Mouse (Mus musculus) CD4-positive, CD25-positive, alpha-beta regulatory T cell, adult 4 months (primary cell): ENCODE measurements around the gene Arap1. TPM values are rescaled to one million over a fixed set of nuclear protein-coding genes. Genes with fewer than 3 reads are reported as not detected.

ENCODE experiments used
- ATAC-seq: one replicate; pipeline ENCODE4 v1.8.0; 2017
- polyA plus RNA-seq, 2 experiments: library from polyadenylated mRNA; unstranded; fragments of 100-300 nt; shearing (Covaris generic); gene quantifications; one replicate each; pipeline ENCODE4 v1.2.1; 2017

Gene Arap1
- polyA plus RNA-seq: 10 to 100 TPM; 35.9 to 67.2 TPM

DNA sequence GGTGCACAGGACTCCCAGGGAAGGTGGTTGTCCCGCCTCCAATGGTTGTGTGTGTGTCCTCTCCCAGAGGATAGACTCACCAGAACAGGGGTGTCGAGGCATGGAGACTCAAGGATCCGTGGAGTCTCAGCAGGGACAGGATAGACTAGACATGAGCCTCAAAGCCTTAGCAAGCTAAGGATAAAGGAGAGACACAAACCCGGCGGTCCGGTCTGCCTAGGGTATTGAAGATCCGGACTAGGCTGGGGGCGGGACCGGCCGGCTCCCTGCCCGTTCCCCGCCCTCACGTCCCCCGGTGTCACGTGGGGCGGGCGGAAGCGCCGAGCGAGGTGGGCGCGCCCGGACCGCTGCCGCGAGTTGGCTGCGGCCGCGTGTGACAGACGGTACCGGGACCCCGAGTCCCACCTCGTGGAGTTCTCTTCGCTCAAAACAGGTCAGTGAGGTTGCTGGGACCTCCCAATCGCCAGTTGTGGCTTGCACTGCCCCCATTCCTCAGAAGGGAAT is at the start of gene Arap1:
Gene Arap1 (plus strand): TSS at position 301 of the 504 bp plus-strand sequence.
- peak; percentile 93 for ATAC-seq

DNA sequence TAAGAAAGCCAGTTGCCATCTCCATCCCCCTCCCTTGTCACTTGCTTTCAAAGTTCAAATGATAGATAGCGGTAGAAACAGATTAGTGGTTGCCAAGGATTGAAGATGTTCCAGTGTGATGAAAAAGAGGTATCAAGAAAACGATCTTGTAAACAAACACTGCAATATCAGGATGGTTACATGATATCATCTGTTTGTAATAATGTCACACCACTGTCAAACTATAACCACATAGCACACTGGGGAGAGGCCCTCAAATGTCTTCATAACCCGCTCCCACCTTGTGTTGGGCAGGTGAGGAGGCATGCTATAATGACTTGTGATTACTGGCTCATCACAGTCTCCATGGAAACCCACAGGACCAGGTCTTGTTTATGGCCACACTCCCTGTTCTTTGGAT is 49.5 kb upstream of the Arap1 start:
- ATAC-seq: no peak

DNA sequence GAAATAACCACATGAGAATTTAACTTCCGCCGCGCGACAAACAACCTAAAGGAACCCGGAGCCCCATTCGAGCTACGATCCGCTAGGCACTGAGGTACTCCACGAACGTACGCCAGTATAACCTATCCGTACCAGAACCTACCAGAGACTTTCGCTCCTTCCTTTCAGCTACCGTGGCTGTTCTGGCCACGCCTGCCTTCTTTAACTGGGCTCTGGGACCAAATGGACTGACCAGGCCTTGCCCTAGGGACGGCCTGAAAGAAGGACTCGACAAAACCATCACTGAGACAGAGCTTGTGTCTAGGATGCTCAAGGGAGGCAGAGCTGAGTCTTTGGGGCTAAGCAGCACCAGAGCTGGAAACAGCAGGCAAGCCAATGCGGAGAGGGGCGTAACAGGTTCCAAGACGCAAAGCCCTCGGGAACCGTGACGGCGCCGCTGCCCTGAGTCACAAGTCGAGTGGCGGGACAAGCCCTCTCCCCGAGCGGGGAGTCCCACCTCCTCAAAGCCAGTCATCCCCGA is 46.4 kb upstream of the Arap1 start:
- peak; percentile 46 for ATAC-seq

DNA sequence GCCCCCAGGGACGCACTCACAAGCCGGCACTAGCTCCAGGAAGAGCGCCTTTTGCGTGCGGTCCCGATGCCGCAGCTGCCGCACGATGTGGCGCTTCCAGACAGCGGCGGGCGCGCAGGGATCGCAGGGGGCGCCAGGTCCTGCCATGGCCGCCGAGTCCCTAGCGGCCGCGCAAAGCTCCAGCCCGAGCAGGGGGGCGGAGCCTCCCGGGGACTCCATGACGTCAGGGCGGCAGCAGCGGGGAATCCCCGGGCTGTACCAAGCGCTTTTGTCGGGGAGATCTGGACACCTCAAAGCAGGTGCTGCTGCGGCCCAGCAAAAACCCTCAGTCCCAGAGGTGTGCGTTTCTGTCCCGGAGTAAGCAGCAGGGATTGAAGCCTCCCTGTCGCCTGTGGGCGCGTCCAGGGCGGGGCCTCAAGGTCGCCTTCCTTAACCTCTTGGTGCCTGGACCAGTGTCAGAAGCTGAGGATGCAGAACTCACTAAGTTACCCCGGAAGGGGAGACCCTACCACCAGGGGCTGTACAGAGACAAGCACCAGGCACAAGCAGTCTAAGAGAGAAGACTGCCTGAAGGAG is 45.9 kb upstream of the Arap1 start, which contains the start of gene Atg16l2:
Gene Atg16l2 (minus strand): TSS at position 371 of the 576 bp plus-strand sequence.
- ATAC-seq: peak; percentile 89

DNA sequence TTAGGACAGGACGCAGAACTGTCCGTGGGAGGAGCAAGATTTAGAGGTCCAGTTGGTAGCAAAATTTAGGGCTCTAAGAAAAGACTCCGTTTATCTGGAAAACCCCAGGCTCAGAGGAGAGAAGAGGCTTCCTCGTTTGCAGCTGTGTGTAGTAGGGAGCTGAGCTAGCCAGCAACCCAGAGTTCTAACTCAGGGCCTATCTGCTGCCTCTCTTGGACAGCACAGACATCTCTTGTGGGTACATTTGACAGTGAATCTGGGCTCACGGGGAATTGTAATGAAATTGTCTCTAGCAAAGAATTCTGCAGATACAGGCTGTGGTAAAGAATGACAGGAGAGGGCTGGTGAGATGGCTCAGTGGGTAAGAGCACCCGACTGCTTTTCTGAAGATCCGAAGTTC is 45.2 kb upstream of the Arap1 start:
- ATAC-seq: no peak

DNA sequence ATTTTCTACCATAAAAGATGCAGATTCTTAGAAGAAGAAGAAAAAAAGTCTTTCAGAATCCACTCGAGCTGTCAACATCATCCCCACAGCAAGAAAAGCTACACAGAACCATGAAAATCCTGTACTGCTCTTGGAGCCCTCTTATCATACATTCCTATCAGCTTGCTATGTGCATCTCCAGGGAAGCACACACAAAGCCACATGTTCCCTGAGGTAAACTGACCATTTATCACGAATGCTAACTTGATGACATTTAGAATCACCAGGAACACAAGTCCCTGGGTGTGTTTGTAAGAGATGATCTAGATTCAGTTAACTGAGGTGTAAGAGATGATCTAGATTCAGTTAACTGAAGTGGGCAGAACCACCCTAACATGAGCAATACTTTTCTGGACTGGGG is 41.0 kb upstream of the Arap1 start:
- no peak for ATAC-seq

DNA sequence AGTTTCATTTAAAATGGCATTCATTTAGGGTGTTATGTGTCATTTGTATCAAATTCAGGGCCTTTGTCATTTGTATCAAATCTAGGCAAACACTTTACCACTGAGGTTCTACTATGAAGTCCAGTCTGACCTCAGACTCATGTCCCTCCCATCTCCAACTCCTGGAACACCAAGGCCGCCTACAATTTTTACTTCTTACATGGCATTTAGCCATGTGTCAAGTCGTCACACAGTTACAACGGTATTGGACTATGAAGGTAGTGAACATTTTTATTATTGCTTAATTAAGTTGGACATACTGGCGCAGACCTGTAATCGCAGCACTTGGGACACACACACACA is 37.9 kb upstream of the Arap1 start:
- no peak for ATAC-seq

DNA sequence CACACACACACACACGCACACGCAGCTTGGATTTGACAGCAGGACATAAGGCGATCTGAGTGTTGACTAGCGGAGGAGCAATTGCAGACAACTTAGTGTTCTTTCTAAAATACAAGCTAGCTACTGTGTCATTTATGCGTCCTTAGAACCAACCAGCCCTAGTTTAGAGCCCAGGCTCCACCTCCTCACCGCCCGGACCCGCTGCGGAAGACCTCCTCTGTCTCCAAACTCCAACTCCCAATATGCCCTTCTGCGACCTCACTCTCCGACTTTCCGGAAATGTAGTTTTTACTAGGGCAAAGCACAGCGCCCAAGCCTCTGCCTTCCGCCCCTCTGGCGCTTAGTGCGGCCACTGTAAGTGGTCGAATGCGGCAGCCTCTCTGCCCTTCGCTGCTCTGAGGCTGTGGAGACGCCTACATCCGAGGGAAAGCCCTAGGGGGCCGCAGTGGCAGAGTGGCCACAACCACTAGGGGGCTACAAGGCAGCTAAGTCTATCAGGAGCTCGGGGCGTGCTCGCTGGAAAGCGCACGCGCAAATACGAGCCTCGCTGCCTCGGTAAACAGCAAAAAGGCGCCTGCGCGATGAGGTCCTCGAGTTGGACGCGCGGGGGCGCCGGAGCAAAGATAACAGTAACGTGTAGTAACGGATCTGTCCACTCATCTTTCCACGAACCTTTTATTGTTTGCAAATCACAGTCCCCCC is 37.4 kb upstream of the Arap1 start:
- ATAC-seq: peak; percentile 93

DNA sequence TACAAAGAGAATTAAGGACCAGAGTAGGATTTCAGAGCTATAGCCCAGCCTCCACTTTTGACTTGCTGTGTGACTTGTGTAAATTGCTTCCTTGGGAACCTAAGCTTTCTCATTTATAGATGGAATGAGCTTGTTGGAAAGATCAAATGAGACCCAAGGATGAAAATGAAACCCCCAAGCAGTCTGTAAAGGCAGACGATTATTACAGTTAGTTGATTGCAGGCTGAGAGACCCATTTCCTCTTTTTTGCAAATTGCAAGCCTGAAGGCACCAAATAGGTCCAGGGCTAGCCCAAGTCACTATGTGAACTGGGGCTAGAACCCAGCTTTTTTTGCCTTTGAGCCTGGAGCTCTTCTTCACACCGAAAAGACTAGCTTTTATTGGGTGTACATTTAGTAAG is 36.8 kb upstream of the Arap1 start:
- ATAC-seq: no peak

DNA sequence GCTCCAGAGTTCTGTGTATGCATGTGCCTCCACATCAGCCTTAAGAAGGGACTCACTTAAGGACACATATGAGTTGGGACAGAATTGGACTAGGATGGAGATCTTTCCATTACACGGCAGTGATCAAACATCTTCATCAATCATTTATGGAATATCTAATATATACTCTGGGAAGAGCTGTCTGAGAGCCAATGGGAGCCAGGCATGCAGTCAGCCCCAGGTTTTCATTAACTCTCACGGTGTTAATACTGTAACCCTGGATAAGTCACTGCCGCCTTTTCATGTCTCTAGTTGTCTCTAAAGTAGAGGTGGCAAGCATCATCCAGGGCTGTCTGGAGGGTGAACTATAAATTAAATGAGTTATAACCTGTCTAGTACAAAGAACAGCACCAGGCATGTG is 34.8 kb upstream of the Arap1 start:
- no peak for ATAC-seq

DNA sequence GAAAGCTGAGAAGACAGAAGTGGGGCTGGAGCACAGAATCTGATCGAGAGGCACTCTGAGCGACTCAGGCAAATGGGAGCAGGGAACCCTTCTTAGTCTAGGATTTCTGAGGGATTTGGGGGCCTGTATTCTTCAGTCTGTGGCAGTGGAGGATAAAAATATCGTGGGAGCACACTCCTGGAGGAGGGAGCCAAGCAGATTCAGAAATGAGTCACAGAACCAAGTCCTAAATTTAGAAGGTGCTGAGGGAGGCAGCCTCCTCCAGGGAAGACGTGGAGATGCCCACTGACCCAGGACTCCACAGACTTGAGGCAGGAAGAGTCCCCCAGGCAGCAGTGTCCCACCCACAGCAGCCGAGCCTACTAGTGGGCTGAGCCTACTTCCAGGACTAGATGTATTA is 33.5 kb upstream of the Arap1 start:
- ATAC-seq: no peak

DNA sequence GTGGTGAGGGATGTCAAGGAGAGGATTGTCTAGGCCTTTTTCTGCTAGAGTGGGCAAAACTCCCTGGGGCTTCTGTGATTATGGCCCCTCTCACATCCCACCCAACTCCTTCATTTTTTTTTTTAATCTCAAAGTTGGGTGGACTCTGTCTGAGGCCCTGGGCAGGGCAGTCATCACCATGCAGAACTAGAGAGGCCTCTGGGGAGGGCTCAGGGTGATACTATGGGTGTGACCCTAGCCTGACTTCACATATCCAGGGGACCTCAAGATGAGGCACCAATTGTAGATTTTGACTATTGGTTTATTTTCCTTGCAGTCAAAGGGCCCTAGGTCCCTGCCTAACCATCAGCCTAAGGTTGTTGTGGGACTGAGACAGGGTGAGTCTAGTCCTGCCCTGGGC is 32.2 kb upstream of the Arap1 start:
- no peak for ATAC-seq

DNA sequence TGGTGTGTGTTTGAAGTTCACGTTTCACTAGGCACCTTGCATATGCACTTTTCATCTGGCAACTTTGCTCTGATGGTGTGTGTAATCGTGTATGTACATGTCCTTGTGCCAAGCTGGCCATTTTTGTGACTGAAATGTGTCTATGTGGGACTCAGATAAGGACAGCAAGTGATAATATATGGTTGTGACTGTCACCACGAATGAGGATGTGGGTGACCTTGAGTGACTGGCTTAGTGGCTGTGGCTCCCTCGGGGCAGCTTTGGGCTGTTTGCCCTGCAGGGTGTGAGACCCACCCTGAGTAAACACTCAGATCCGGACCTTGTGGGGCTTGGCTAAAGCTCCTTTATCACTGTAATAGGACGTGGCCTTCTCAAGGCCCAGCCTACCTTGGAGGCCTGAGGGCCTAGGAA is 31.3 kb upstream of the Arap1 start:
- ATAC-seq: no peak

DNA sequence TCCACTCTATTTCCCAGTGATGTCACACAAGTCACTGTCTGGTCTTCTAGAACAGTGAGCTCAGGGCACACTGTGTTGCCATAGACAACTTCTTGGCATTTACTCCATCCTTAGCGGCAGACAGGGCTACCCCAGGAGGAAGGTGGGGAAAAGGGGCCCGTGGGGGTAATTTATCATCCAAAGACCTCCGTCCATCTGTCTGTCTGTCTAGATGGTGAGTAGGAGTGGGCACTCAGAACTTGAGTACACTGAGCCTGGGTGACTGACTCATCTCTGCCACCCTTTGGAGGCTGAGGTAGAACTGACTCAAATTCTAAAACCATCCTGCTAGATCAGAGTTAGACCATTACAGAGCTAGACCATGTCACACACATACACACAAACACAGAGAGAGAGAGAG is 30.9 kb upstream of the Arap1 start, which contains the start of gene Stard10:
Gene Stard10 (plus strand): TSS at position 73 of the 400 bp plus-strand sequence.
- no peak for ATAC-seq

DNA sequence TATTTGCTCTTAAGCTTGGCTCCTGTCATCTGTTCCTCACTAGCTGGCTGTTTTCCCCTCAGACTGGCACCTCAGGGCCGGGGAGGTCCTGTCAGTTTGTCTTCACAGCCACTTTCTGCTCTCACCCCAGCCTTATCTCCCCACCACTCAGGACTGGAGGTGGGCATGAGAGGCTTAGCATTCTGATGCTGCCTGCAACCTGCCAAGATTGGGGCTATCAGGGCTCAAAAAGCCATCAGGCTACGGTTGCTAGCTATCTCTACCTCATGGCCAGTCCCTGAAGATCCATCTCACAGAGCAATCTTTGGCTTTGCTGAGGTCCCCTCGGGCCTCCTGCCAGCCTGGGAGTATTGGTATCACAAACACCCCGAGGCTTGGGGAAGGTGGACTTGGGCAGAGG is 29.0 kb upstream of the Arap1 start:
- ATAC-seq: no peak

DNA sequence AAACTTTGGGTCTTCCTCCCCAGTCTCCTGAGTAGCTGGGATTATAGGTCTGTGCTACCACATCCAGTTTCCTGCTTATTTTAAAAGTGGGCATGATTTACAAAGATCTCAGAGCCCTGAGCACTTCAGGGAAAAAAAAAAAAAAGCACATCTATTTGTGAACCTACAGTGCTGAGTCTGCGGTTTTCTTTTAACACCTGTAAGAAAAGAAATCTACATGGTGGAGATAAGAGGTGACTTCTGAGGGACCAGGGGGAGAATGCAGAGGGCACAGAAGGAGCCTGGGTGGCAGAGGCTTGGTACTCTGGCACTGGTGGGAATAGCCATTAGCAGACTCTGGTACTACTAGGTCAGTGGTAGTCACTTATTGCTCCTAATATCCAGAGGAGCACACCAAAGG is 28.1 kb upstream of the Arap1 start:
- ATAC-seq: no peak

DNA sequence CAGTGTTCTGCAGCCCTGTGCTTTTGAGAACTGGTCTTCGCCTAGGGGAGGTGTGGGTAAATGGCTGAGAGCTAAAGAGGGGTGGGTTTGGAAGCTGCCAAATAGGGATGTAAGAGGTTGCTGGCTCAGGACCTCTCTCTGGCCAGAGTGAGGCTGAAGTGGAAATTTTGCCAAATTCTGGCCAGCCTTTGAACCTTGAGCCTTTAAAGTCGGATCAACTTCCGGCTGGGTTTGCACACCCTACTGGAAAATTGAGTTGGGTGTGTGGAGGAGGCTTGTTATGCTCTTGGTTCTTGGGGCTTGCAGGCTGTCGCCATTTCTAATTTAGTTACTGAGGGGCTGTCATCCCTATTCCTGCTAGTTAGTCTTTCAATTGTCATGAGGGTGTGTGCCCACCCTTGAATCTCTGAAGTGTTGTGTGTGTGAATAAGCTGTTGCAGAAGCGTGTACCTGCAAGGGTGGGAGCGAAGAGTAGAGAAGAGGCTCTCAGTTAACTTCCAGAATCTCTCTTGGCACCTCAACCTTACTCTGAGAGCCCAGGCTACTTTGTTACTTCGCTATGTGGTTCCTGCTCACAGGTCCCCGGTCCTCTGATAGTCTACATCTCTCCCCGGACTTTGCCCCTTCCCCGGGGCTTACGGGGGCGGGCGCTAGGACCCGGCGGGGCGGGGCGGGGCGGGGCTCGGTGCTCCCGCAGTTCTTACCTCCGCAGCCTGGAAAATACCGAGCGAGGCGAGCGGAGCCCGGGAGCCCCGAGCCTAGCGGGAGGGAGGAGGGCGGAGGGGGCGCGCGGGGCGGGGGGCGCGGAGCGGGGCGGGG is 27.3 kb upstream of the Arap1 start:
- ATAC-seq: peak; percentile 47

DNA sequence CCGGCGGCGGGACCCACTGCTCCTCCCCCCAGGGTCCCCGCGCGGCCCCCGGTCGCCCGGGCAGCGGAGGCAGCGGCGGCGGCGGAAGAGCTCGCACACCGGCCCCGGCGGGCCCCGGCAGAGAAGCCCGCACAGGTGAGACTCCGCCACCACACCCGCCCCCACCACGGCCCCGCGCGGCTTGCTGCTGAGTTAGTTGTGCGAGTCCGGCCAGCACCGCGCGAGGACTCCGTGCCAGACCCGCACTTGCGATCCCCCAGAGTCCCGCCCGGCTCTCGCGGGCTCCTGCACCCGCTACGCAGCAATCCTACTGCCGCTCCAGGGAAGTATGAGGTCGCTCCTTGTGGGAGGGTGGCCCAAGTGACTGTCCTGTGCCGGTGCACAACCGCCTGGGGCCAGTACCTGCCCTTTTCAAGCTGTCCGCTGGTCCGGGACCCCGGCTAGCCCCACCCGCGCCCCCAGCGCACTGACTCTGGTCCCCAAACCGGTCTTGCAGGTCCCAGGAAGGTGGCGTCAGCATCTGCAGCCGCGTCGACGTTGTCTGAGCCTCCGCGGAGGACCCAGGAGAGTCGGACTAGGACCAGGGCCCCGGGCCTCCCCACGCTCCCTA is 26.5 kb upstream of the Arap1 start:
- peak; percentile 56 for ATAC-seq

DNA sequence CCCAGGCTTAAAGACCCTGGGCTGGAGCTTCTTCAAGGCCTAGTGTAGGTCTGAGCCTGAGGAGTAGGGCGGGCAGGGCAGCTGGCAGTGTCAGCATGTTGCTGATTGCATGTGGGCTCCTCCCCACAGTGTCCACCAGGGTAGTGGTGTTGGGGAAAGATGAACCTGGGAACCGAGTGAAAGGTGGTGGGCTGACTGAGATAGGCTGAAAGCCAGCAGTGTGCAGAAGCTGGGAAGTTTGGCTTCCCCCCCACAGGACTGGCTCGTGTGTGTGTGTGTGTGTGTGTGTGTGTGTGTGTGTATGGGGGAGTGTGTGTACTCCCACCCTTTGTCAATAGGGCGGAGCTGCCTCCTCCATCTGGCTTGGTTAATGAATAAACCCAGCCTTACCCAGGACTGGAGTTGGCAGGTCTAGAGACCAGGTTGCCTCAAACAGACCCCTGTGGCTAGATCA is 24.7 kb upstream of the Arap1 start:
- no peak for ATAC-seq

DNA sequence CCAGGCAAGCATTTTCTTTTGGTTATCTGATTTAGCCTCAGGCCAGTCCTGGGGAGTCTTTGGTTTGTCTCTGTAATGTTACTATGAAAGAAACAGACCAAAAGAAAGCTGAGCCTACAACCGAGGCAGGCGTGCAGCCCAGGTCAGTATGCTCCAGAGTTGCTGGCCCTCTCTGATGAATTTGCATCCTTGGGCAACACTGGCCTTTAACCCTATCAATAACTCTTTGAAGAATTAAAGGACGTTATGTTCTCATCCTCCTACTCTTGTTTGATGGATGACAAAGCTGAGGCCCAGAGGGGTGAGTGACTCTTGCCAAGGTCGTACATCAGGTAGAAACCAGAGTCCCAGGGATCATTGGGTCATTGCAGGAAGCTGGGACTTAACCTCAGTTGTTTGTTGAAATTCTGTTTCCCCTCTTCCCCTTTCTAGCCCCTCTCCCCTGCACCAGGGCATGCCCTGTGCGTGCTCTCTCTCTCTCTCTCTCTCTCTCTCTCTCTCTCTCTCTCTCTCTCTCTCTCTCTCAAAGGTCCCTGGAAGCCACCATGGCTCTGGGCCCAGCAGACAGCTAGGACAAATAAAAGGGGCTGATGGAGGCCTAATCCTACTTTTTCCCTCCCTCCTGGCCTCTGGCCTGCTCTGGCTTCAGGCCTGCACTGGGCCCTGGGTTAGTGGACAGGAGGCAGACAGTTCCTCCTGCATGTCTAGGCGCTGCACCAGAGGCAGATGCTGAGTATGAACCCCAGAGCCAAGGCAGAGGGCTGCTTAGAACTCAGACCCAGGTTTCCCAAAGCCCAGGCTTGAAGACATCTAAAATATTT is 23.5 kb upstream of the Arap1 start:
- ATAC-seq: no peak

DNA sequence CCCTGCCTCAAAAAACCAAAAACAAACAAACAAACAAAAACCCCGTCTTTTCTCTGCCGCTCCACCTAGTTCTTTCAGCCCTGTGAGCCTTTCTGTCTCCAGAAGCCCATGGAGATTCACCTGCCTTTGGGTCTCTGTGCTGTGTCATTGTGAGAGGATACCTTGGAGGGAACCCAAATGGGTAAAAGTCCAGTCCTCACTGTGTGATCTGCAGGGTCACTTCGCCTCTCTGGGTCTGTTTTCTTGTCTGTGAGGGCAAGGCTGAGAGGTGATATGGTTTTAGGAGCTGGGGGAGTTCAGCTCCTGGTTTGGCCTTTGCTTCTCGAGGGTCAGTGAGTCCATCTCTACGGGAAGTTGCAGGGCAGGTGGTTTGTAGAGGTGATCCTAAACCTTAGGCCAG is 21.9 kb upstream of the Arap1 start:
- ATAC-seq: no peak

DNA sequence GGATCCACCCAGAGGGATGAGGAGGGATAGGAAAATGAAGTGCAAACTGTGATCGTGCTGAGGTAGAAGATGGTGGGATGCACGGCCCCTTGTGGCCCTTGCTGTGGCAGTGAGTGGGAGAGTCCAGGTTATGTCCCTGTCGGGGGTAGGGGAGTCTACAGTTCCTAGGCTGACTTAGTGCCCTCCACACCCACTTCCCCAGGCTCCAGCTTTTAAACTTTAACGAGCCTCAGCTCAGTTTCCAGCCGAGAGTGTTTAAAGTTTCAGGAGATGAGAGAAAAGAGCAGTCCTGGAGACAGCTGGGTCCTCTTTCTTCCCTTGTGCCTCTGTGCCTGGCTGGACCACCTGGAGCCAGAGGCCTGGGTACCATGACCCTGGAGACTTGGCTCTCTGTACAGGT is 20.6 kb upstream of the Arap1 start:
- no peak for ATAC-seq
